Mouse (Mus musculus) intestine, embryonic 16.5 days (tissue): ENCODE measurements around the gene Ccl17. TPM values are rescaled to one million over a fixed set of nuclear protein-coding genes. Genes with fewer than 3 reads are reported as not detected.

Experiments used
- ATAC-seq: fragments of 200-750 bp; cut with Nextera tagmentation; 2 replicates; pipeline ENCODE4 v1.8.0; 2017; ENCODE audit warnings: moderate TSS enrichment, moderate library complexity
- H3K27ac ChIP-seq: fragments of 300-500 bp; sonication (generic); 2 replicates; pipeline ENCODE4 v1.5.1; 2014; ENCODE audit warnings: mild to moderate bottlenecking, low read length
- H3K27me3 ChIP-seq: fragments of 300-500 bp; sonication (generic); replicated peaks from 2 replicates; pipeline ENCODE4 v1.6.1; 2014; ENCODE audit warnings: low read length, control low read depth, mixed read lengths; ENCODE audit not compliant: control insufficient read depth, insufficient read depth
- H3K36me3 ChIP-seq: fragments of 300-500 bp; sonication (generic); 2 replicates; pipeline ENCODE4 v1.6.1; 2014; ENCODE audit warnings: low read length, control low read depth; ENCODE audit not compliant: control insufficient read depth, insufficient read depth
- H3K4me1 ChIP-seq: fragments of 300-500 bp; sonication (generic); 2 replicates; pipeline ENCODE4 v1.6.1; 2014; ENCODE audit warnings: low read length, control low read depth, mixed read lengths; ENCODE audit not compliant: control insufficient read depth, insufficient read depth
- H3K4me2 ChIP-seq: fragments of 300-500 bp; sonication (generic); 2 replicates; pipeline ENCODE4 v1.6.1; 2014; ENCODE audit warnings: low read depth, low read length, control low read depth
- H3K4me3 ChIP-seq: fragments of 300-500 bp; sonication (generic); 2 replicates; pipeline ENCODE4 v1.5.1; 2014; ENCODE audit warnings: mild to moderate bottlenecking, low read length
- H3K9ac ChIP-seq: fragments of 300-500 bp; sonication (generic); 2 replicates; pipeline ENCODE4 v1.6.1; 2014; ENCODE audit warnings: low read depth, low read length
- H3K9me3 ChIP-seq: fragments of 300-500 bp; sonication (generic); 2 replicates; pipeline ENCODE4 v1.6.1; 2016; ENCODE audit warnings: low read length, control low read depth; ENCODE audit not compliant: control insufficient read depth
- WGBS: fragments of 180-500 bp; shearing (Covaris S2); extraction: QIAGEN DNeasy Blood & Tissue Kit; methylation state at CpG from one replicate; pipeline ENCODE4 v1.1.7; 2014; 5-methylcytosine and 5-hydroxymethylcytosine counted together
- polyA plus RNA-seq: library from polyadenylated mRNA; unstranded; fragments of >200 nt; fragmentation: Nextera tagmentation; extraction: Ambion mirVana; gene quantifications from 2 replicates; pipeline ENCODE4 v1.2.1, GENCODE M21; 2015

Gene Ccl17
- 0.29 and 1.3 TPM in 2 replicates for polyA plus RNA-seq

- ATAC-seq, result no peak
- WGBS, result 50% methylated on average over 3 of the region's 3 CpGs
Observed at GRCm38 (mm10) chr8:94810153-94810552, at the start of gene Ccl17. Ccl17 (plus strand) TSS chr8:94810453.

GRCm38 (mm10) chr8:94767035-94767434 is 43.2 kb upstream of the Ccl17 start:
- no peak for ATAC-seq

More at GRCm38 (mm10) chr8:94810153-94810552, at the start of gene Ccl17:
- Histone ChIP-seq H3K4me3 (no peak within 1 kb of the TSS), H3K9me3 (no peaks in the 10 kb centered on the region), H3K27me3 (no peaks in the 10 kb centered on the region), H3K36me3 (no peaks in the 10 kb centered on the region), H3K4me1 (no peaks in the 10 kb centered on the region; the same call in 1 of the 2 replicates), H3K9ac (no peak within 1 kb of the TSS), H3K4me2 (no peak within 1 kb of the TSS), H3K27ac (no peak within 1 kb of the TSS)

GRCm38 (mm10) chr8:94770945-94771344 is 39.3 kb upstream of the Ccl17 start:
- peak overlapping the region; percentile 57; the same call in 1 of the 2 replicates for H3K9ac ChIP-seq
- peak; percentile 91 for ATAC-seq
- 27% methylated on average over 6 of the region's 6 CpGs for WGBS
- H3K27ac ChIP-seq, result peak overlapping the region; percentile 91
- H3K4me3 ChIP-seq, result peak overlapping the region; percentile 66; the same call in 1 of the 2 replicates
- H3K36me3 ChIP-seq, result no peaks in the 10 kb centered on the region
- no peaks in the 10 kb centered on the region for H3K9me3 ChIP-seq
- peaks cover 11% of the 10 kb centered on the region; the same call in 1 of the 2 replicates for H3K27me3 ChIP-seq
- H3K4me1 ChIP-seq, result peaks cover 16% of the 10 kb centered on the region
- H3K4me2 ChIP-seq, result peak overlapping the region; percentile 76

More at GRCm38 (mm10) chr8:94767035-94767434, 43.2 kb upstream of the Ccl17 start:
- no peak overlapping the region for H3K9ac ChIP-seq
- H3K4me3 ChIP-seq, result no peak overlapping the region
- 45% methylated on average over 9 of the region's 9 CpGs for WGBS
- H3K9me3 ChIP-seq, result no peaks in the 10 kb centered on the region
- no peak overlapping the region for H3K4me2 ChIP-seq
- no peak overlapping the region for H3K27ac ChIP-seq
- H3K27me3 ChIP-seq, result peaks cover 6% of the 10 kb centered on the region; the same call in 1 of the 2 replicates
- H3K4me1 ChIP-seq, result peaks cover 15% of the 10 kb centered on the region
- H3K36me3 ChIP-seq, result no peaks in the 10 kb centered on the region

- Histone ChIP-seq H3K4me3 (peak within 1 kb of the TSS; percentile 66), H3K27me3 (peaks cover 11% of the 10 kb centered on the region; the same call in 1 of the 2 replicates), H3K9ac (peak within 1 kb of the TSS; percentile 84), H3K27ac (peak within 1 kb of the TSS; percentile 91), H3K4me1 (peaks cover 16% of the 10 kb centered on the region), H3K36me3 (no peaks in the 10 kb centered on the region), H3K4me2 (peak within 1 kb of the TSS; percentile 76), H3K9me3 (no peaks in the 10 kb centered on the region)
- under 1% methylated on average over 38 of the region's 38 CpGs for WGBS
- ATAC-seq, result peak; percentile 79
Observed at GRCm38 (mm10) chr8:94771941-94772670, 38.1 kb upstream of the Ccl17 start, which contains the start of gene Cx3cl1. Cx3cl1 (plus strand) TSS chr8:94772009.

- peak overlapping the region; percentile 66 for H3K4me3 ChIP-seq
- H3K4me1 ChIP-seq, result peaks cover 19% of the 10 kb centered on the region
- H3K27ac ChIP-seq, result no peak overlapping the region
- H3K27me3 ChIP-seq, result peaks cover 11% of the 10 kb centered on the region; the same call in 1 of the 2 replicates
- H3K9me3 ChIP-seq, result no peaks in the 10 kb centered on the region
- WGBS, result 59% methylated on average over 6 of the region's 6 CpGs
- peak overlapping the region; percentile 84; the same call in 1 of the 2 replicates for H3K9ac ChIP-seq
- H3K36me3 ChIP-seq, result no peaks in the 10 kb centered on the region
- ATAC-seq, result no peak
- H3K4me2 ChIP-seq, result peak overlapping the region; percentile 76
Observed at GRCm38 (mm10) chr8:94773048-94773447, 37.2 kb upstream of the Ccl17 start.

- ATAC-seq, result no peak
- H3K4me2 ChIP-seq, result no peak overlapping the region
- no peaks in the 10 kb centered on the region for H3K36me3 ChIP-seq
- H3K27me3 ChIP-seq, result peaks cover 11% of the 10 kb centered on the region; the same call in 1 of the 2 replicates
- H3K9me3 ChIP-seq, result no peaks in the 10 kb centered on the region
- peaks cover 25% of the 10 kb centered on the region for H3K4me1 ChIP-seq
- WGBS, result 44% methylated on average over 12 of the region's 12 CpGs
- no peak overlapping the region for H3K9ac ChIP-seq
- no peak overlapping the region for H3K4me3 ChIP-seq
- no peak overlapping the region for H3K27ac ChIP-seq
Observed at GRCm38 (mm10) chr8:94773700-94774171, 36.5 kb upstream of the Ccl17 start.

- no peak overlapping the region for H3K4me3 ChIP-seq
- no peak for ATAC-seq
- no peak overlapping the region for H3K9ac ChIP-seq
- H3K9me3 ChIP-seq, result no peaks in the 10 kb centered on the region
- no peak overlapping the region for H3K4me2 ChIP-seq
- H3K4me1 ChIP-seq, result peaks cover 34% of the 10 kb centered on the region
- 96% methylated on average over 1 of the region's 1 CpGs for WGBS
- no peak overlapping the region for H3K27ac ChIP-seq
- H3K27me3 ChIP-seq, result peaks cover 11% of the 10 kb centered on the region; the same call in 1 of the 2 replicates
- H3K36me3 ChIP-seq, result no peaks in the 10 kb centered on the region
Observed at GRCm38 (mm10) chr8:94774601-94775000, 35.7 kb upstream of the Ccl17 start.

- Histone ChIP-seq H3K27me3 (peaks cover 11% of the 10 kb centered on the region; the same call in 1 of the 2 replicates), H3K4me3 (no peak overlapping the region), H3K36me3 (no peaks in the 10 kb centered on the region), H3K4me2 (no peak overlapping the region), H3K27ac (no peak overlapping the region), H3K9me3 (no peaks in the 10 kb centered on the region), H3K4me1 (peaks cover 34% of the 10 kb centered on the region), H3K9ac (no peak overlapping the region)
- ATAC-seq, result no peak
- WGBS, result 81% methylated on average over 2 of the region's 2 CpGs
Observed at GRCm38 (mm10) chr8:94776346-94776745, 33.9 kb upstream of the Ccl17 start.

GRCm38 (mm10) chr8:94778036-94778435 is 32.2 kb upstream of the Ccl17 start:
- Histone ChIP-seq H3K4me3 (no peak overlapping the region), H3K4me1 (peaks cover 30% of the 10 kb centered on the region), H3K4me2 (no peak overlapping the region), H3K9me3 (no peaks in the 10 kb centered on the region), H3K36me3 (no peaks in the 10 kb centered on the region), H3K27ac (peak overlapping the region; percentile 94), H3K27me3 (0 out of 2 replicates have a peak, but pooled peaks cover 2% of the 10 kb centered on the region), H3K9ac (peak overlapping the region; percentile 44)
- WGBS, result 63% methylated on average over 10 of the region's 10 CpGs
- ATAC-seq, result no peak; the same call in 1 of the 2 replicates
